Mouse (Mus musculus) stomach, postnatal 0 days (tissue): ENCODE data around the gene Calr.

ENCODE experiments used
- CTCF ChIP-seq: IDR thresholded peaks from 2 replicates; pipeline ENCODE4 v1.5.1; 2016; ENCODE audit warnings: antibody characterized with exemption, low read depth, mild to moderate bottlenecking, moderate library complexity
- EP300 ChIP-seq: optimal IDR thresholded peaks from 2 replicates; pipeline ENCODE3; 2016; ENCODE audit warnings: antibody characterized with exemption

- TF ChIP-seq CTCF, result no peak
- no peak for TF ChIP-seq EP300
These were observed 5.2 kb downstream of the Calr start for GRCm38 (mm10) chr8:84841514-84841913.
